Mouse (Mus musculus) activated CD4-positive, CD25-positive, alpha-beta regulatory T cell, adult 9 weeks (primary cell): Measurements from ENCODE around the gene Mthfd1l. TPM values are rescaled to one million over a fixed set of nuclear protein-coding genes. Genes with fewer than 3 reads are reported as not detected.

Source experiments
- polyA plus RNA-seq: library from polyadenylated mRNA; unstranded; fragments of 100-300 nt; shearing (Covaris generic); gene quantifications from one replicate; pipeline ENCODE4 v1.2.1, GENCODE M21; 2017

Mthfd1l gene
- 29.3 TPM for polyA plus RNA-seq

DNA sequence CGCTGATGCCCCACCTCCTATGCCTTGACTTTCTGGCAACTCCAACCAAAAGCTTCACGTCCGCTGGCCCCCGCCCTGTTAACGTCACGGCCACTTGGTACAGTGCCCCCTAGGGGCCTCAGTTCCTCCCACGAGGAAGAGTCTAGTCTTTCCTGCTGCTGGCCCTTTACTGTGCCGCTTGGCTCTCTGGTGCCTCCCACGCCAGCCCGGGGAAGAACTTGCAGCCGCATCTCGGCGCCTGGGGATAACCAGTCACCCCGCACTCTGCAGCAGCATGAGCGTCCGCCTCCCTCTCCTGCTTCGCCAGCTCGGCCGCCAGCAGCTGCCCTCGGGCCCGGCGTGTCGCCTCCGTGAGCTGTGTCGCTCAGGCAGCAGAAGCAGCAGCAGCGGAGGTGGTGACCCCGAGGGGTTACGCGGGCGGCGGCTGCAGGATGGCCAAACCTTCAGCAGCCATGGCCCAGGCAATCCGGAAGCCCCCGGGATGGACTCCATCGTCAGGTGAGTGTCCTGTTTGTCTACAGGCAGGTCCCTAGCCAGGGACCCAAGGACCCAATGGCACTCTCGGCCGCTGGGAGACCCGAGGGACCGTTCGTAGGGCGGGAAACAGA, at the start of gene Mthfd1l:
Gene Mthfd1l (plus strand): TSS at position 138 of the 608 bp plus-strand sequence.

Other genes starting within 250 kb of the Mthfd1l start
- gene Plekhg1, start 232.8 kb upstream of the Mthfd1l start, polyA plus RNA-seq = 0.34 TPM